Mouse (Mus musculus): ENCODE data around the gene Nkain1. TPM values are rescaled to one million over a fixed set of nuclear protein-coding genes. Genes with fewer than 3 reads are reported as not detected.

The Nkain1 gene
- polyA plus RNA-seq (2012; rRNA removed), result 89.1 and 94.3 TPM in 2 replicates

GRCm38 (mm10) chr4:130574048-130574413 lies at the start of gene Nkain1:
TSS of gene Nkain1 (minus strand) at chr4:130574173.

Other genes starting within 250 kb of the Nkain1 start
- gene Zcchc17, start 214.2 kb downstream of the Nkain1 start, polyA plus RNA-seq (2012; rRNA removed), result 43.6 and 46.5 TPM in 2 replicates
- 132 TPM in 2 replicates for gene Snrnp40, start 214.0 kb downstream of the Nkain1 start, polyA plus RNA-seq (2012; rRNA removed)
- gene Pum1, start 89.1 kb upstream of the Nkain1 start, polyA plus RNA-seq (2012; rRNA removed), result 54.7 and 83.6 TPM in 2 replicates
- gene Sdc3, start 218.4 kb upstream of the Nkain1 start, polyA plus RNA-seq (2012; rRNA removed), result 25.7 and 44.8 TPM in 2 replicates